Mouse (Mus musculus) erythroblast, embryonic 14.5 days (primary cell): Measurements from ENCODE around the gene Pptc7. TPM values are rescaled to one million over a fixed set of nuclear protein-coding genes. Genes with fewer than 3 reads are reported as not detected.

Experiments
- H3K27me3 ChIP-seq: 2 replicates; pipeline ENCODE4 v1.6.1; 2012; ENCODE audit warnings: inconsistent platforms; ENCODE audit not compliant: control insufficient read depth
- H3K36me3 ChIP-seq: 2 replicates; pipeline ENCODE4 v1.6.1; 2012; ENCODE audit warnings: mild to moderate bottlenecking, inconsistent platforms; ENCODE audit not compliant: control insufficient read depth
- H3K4me1 ChIP-seq: 2 replicates; pipeline ENCODE4 v1.6.1; 2012; ENCODE audit warnings: inconsistent platforms; ENCODE audit not compliant: control insufficient read depth
- H3K4me3 ChIP-seq: replicated peaks from 2 replicates; pipeline ENCODE3; 2012; ENCODE audit warnings: moderate library complexity, mild to moderate bottlenecking, inconsistent platforms
- H3K9me3 ChIP-seq: 2 replicates; pipeline ENCODE4 v1.6.1; 2012; ENCODE audit warnings: low read length, inconsistent platforms, mixed read lengths; ENCODE audit not compliant: control insufficient read depth
- GATA1 ChIP-seq: IDR thresholded peaks from 2 replicates; pipeline ENCODE4 v1.6.1; 2012; ENCODE audit warnings: low read length, inconsistent platforms, mixed read lengths
- TAL1 ChIP-seq: IDR thresholded peaks from 3 replicates; pipeline ENCODE4 v1.6.1; 2012; ENCODE audit warnings: low read length, inconsistent platforms, mixed read lengths
- polyA plus RNA-seq: library from polyadenylated mRNA; stranded (reverse); fragments of >175 nt; gene quantifications from 2 replicates; pipeline ENCODE4 v1.2.3, GENCODE M21; 2012

The Pptc7 gene
- 0.08 and 0.12 TPM in 2 replicates for polyA plus RNA-seq

DNA sequence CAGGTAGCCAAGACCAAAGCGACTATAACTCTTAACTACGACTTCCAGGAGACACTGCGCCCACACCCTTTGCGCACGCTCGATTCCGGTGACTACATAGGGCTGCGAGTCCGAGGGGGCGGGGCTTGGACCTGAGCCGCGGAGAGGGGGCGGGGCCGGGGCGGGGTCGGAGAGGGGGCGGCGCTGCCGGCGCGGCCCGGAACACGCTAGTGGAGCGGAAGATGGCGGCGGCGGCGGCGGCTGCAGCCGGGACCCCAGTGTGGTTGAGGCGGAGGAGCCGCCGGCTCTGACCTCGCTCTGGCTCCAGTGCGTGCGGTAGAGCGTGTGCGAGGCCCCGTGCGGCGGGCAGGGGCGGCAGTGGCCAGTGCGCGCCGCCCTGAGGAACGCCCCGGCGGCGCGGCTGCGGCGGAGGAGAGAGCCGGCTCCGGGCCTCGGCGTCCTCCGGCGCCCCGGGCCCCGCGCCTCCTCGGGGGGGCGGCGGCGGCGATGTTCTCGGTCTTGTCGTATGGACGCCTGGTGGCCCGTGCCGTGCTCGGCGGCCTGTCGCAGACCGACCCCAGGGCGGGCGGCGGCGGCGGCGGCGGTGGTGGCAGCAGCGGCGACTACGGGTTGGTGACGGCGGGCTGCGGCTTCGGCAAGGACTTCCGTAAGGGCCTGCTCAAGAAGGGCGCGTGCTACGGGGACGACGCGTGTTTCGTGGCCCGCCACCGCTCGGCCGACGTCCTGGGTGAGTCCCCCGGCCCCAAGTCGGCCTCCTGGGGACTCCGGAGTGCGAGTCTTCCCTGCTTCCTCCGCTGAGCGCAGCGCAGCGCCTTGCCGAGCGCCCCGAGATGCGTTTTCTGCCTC lies at the start of gene Pptc7:
TSS of gene Pptc7 (plus strand) at position 183 of the 846 bp plus-strand sequence.
- peak within 1 kb of the TSS; percentile 77 for H3K4me3 ChIP-seq
- H3K36me3 ChIP-seq, result peaks cover 19% of the 10 kb centered on the region
- no peaks in the 10 kb centered on the region for H3K9me3 ChIP-seq
- peaks cover 50% of the 10 kb centered on the region for H3K4me1 ChIP-seq
- no peak for TF ChIP-seq GATA1
- TF ChIP-seq TAL1, result no peak
- peaks cover 32% of the 10 kb centered on the region for H3K27me3 ChIP-seq

GRCm38 (mm10) chr5:122235196-122235836 lies 48.8 kb upstream of the Pptc7 start:
- no peaks in the 10 kb centered on the region for H3K4me1 ChIP-seq
- TF ChIP-seq TAL1 (no peak), GATA1 (no peak)
- peaks cover 8% of the 10 kb centered on the region; the same call in 1 of the 2 replicates for H3K27me3 ChIP-seq
- no peaks in the 10 kb centered on the region for H3K9me3 ChIP-seq
- no peak overlapping the region for H3K4me3 ChIP-seq
- H3K36me3 ChIP-seq, result no peaks in the 10 kb centered on the region

DNA sequence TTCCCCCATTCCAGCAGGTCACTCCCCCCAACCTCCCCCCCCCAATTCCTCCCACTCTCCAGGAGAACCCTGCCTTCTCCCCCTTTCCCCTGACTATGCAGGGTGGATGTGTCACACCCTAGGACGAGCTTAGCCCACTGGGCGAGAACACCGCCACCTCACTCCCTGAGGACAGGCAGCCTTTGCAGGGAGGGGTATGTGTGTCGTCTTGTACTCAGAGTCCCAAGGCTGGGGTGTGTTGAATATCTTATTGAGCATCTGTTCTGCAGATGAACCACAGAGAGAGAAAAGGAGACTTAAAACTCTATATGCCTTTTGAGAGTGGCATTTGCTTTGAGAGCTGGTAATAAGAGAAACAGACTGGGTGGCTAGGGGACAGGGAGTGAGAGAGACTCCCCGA lies 47.0 kb upstream of the Pptc7 start:
- TF ChIP-seq GATA1 (no peak), TAL1 (no peak)
- no peaks in the 10 kb centered on the region for H3K4me1 ChIP-seq
- H3K4me3 ChIP-seq, result no peak overlapping the region
- peaks cover 8% of the 10 kb centered on the region; the same call in 1 of the 2 replicates for H3K27me3 ChIP-seq
- no peaks in the 10 kb centered on the region for H3K9me3 ChIP-seq
- no peaks in the 10 kb centered on the region for H3K36me3 ChIP-seq

DNA sequence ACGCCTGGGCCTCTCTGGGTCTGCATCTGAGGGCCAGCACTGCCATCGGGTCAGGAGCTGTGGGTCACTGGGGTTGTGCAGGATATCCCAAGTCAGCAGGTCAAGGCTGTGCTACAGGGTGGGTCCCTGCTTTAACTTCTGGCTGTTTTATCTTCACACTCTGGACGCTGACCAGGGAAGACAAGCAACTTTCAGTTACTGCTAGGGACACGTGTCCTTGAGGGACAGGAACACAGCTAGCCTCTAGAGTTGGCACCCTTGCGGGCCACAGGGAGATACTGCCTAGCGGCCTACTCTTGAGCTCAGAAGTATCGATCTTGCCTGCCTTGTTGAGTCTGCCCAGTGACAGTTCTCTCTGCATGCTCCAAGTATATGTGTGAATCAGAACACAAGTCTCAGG lies 44.5 kb upstream of the Pptc7 start:
- no peaks in the 10 kb centered on the region for H3K36me3 ChIP-seq
- H3K27me3 ChIP-seq, result peaks cover 2% of the 10 kb centered on the region; the same call in 1 of the 2 replicates

DNA sequence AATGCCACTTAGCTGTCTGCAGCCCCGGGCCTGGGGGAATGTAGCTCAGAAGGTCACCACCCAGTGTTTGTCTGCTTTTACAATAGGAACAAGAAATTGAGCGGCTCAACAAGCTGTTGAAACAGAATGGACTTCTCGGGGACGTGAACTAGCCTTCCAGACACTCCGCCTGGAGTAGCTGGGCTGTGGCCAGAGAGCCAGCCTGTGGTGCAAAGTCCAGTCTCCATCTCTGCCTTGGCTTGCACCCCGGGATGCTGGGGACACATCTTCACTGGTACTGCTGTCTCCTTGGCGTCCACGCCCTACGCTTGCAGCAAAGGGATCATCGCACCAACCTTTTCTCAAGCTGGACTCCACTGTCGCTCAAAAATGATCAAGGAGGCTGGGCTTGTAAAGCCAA lies 43.6 kb upstream of the Pptc7 start:
- Histone ChIP-seq H3K4me3 (no peak overlapping the region), H3K9me3 (no peaks in the 10 kb centered on the region), H3K27me3 (peaks cover 2% of the 10 kb centered on the region; the same call in 1 of the 2 replicates), H3K4me1 (no peaks in the 10 kb centered on the region), H3K36me3 (no peaks in the 10 kb centered on the region)
- TF ChIP-seq TAL1 (no peak), GATA1 (no peak)

More for the DNA sequence above, 44.5 kb upstream of the Pptc7 start:
- Histone ChIP-seq H3K4me3 (no peak overlapping the region), H3K9me3 (no peaks in the 10 kb centered on the region), H3K4me1 (no peaks in the 10 kb centered on the region)
- TF ChIP-seq TAL1 (no peak), GATA1 (no peak)

GRCm38 (mm10) chr5:122240989-122241388 lies 43.2 kb upstream of the Pptc7 start:
- Histone ChIP-seq H3K36me3 (no peaks in the 10 kb centered on the region), H3K4me3 (no peak overlapping the region), H3K4me1 (no peaks in the 10 kb centered on the region), H3K27me3 (no peaks in the 10 kb centered on the region), H3K9me3 (no peaks in the 10 kb centered on the region)
- TF ChIP-seq TAL1 (no peak), GATA1 (no peak)

- H3K36me3 ChIP-seq, result no peaks in the 10 kb centered on the region; the same call in 1 of the 2 replicates
- TF ChIP-seq TAL1 (no peak), GATA1 (no peak)
- no peaks in the 10 kb centered on the region for H3K4me1 ChIP-seq
These were observed 41.5 kb upstream of the Pptc7 start for GRCm38 (mm10) chr5:122242521-122243123.

DNA sequence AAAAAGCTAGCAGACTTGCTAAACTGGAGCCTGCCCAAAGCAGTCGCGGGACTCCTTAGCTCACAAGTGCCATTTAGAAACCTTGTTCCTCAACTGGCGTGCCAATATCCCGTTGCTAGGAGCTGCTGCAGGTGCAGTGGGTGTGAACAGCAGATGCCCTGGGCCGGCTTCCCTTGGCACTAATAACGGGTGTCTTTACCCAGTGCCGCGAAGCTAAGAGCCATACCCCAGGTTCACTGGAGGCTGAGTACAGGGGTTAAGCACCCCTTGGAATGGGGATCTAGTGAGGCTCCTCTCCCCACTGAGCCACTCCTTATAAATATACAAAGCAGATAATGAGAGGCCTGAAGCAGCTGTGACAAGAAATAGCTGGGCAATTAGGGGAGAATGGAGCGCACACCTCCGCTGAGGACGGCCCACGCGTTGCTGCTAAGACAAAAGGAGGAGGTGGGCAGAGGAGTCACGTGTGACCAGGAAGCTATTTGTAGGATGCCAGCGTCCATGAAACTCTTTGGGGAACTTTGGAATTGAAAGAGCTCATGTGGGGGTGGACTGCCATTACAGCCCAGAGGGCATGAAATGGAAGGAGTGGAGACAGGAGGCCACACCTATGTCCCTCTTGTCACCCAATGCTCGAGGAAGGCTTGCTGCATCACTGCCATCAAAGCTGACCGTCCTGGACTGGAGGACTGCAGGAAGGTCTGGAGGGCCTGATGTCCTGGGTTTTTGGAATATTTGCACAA lies 40.2 kb upstream of the Pptc7 start:
- H3K9me3 ChIP-seq, result no peaks in the 10 kb centered on the region
- TF ChIP-seq GATA1 (no peak), TAL1 (no peak)
- H3K4me1 ChIP-seq, result no peaks in the 10 kb centered on the region
- peaks cover 3% of the 10 kb centered on the region; the same call in 1 of the 2 replicates for H3K36me3 ChIP-seq
- no peak overlapping the region for H3K4me3 ChIP-seq
- no peaks in the 10 kb centered on the region for H3K27me3 ChIP-seq

More at GRCm38 (mm10) chr5:122242521-122243123, 41.5 kb upstream of the Pptc7 start:
- no peaks in the 10 kb centered on the region for H3K27me3 ChIP-seq
- no peaks in the 10 kb centered on the region for H3K9me3 ChIP-seq
- no peak overlapping the region for H3K4me3 ChIP-seq

DNA sequence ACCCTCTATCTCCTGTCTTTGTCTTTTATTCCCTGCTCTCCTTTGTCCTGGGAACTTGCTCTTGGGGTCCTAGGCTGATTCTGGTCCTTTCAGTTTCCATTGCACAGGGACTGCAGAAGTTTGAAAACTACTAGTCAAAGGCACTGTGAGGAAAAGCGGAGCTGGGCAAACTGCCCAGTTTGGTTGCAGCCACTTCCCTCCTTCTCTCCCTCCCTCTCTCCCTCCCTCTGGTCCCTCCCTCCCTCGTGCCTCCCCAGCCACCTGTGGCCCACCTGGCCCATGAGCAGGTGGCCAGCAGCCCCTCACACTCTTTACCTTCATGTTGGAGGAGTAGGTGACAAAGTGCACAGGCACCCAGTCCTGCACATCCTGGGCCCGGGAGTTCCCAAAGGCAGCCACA lies 39.0 kb upstream of the Pptc7 start:
- TF ChIP-seq GATA1, result no peak
- no peak for TF ChIP-seq TAL1
- H3K27me3 ChIP-seq, result no peaks in the 10 kb centered on the region
- peaks cover 3% of the 10 kb centered on the region; the same call in 1 of the 2 replicates for H3K36me3 ChIP-seq
- H3K4me1 ChIP-seq, result no peaks in the 10 kb centered on the region
- no peak overlapping the region for H3K4me3 ChIP-seq
- H3K9me3 ChIP-seq, result no peaks in the 10 kb centered on the region
